Mouse (Mus musculus) lung, postnatal 0 days (tissue): ENCODE measurements around the gene Apc2. TPM values are rescaled to one million over a fixed set of nuclear protein-coding genes. Genes with fewer than 3 reads are reported as not detected.

Source experiments
- ATAC-seq: fragments of 200-750 bp; cut with Nextera tagmentation; 2 replicates; pipeline ENCODE4 v1.8.0; 2017; ENCODE audit warnings: moderate library complexity
- DNase-seq: peaks from one replicate; pipeline ENCODE4 v3.0.0-alpha.2; 2016; ENCODE audit warnings: low spot score
- H3K27ac ChIP-seq: fragments of 300-500 bp; sonication (generic); 2 replicates; pipeline ENCODE4 v1.5.1; 2014; ENCODE audit warnings: antibody characterized with exemption, mild to moderate bottlenecking, low read length, mixed read lengths
- H3K27me3 ChIP-seq: fragments of 300-500 bp; sonication (generic); replicated peaks from 2 replicates; pipeline ENCODE4 v1.6.1; 2014; ENCODE audit warnings: low read length, mixed read lengths; ENCODE audit not compliant: insufficient read depth
- H3K36me3 ChIP-seq: fragments of 300-500 bp; sonication (generic); 2 replicates; pipeline ENCODE4 v1.6.1; 2014; ENCODE audit warnings: low read length, mixed read lengths; ENCODE audit not compliant: insufficient read depth
- H3K4me1 ChIP-seq: fragments of 300-500 bp; sonication (generic); 2 replicates; pipeline ENCODE4 v1.6.1; 2014; ENCODE audit warnings: antibody characterized with exemption, low read depth, low read length, mixed read lengths; ENCODE audit not compliant: insufficient read depth
- H3K4me2 ChIP-seq: fragments of 300-500 bp; sonication (generic); replicated peaks from 2 replicates; pipeline ENCODE4 v1.6.1; 2014; ENCODE audit warnings: low read depth, mild to moderate bottlenecking, low read length, moderate library complexity, mixed read lengths
- H3K4me3 ChIP-seq: fragments of 300-500 bp; sonication (generic); 2 replicates; pipeline ENCODE4 v1.5.1; 2014; ENCODE audit warnings: low read depth, low read length
- H3K9ac ChIP-seq: fragments of 300-500 bp; sonication (generic); replicated peaks from 2 replicates; pipeline ENCODE4 v1.6.1; 2014; ENCODE audit warnings: low read depth, mild to moderate bottlenecking
- H3K9me3 ChIP-seq: fragments of 300-500 bp; sonication (generic); 2 replicates; pipeline ENCODE4 v1.6.1; 2016; ENCODE audit warnings: low read length, mixed read lengths
- CTCF ChIP-seq: IDR thresholded peaks from 2 replicates; pipeline ENCODE4 v1.5.1; 2016; ENCODE audit warnings: antibody characterized with exemption, mild to moderate bottlenecking
- EP300 ChIP-seq: IDR thresholded peaks from 2 replicates; pipeline ENCODE4 v1.6.1; 2016; ENCODE audit warnings: antibody characterized with exemption, mild to moderate bottlenecking, control low read depth
- WGBS: fragments of 180-500 bp; shearing (Covaris S2); extraction: QIAGEN DNeasy Blood & Tissue Kit; methylation state at CpG from one replicate; pipeline ENCODE4 v1.1.7; 2014; 5-methylcytosine and 5-hydroxymethylcytosine counted together
- polyA plus RNA-seq: library from polyadenylated mRNA; unstranded; fragments of >200 nt; fragmentation: Nextera tagmentation; extraction: Ambion mirVana; gene quantifications from 2 replicates; pipeline ENCODE4 v1.2.1, GENCODE M21; 2015

Gene Apc2
- polyA plus RNA-seq, 1 experiment from 2014 or later = 0.85 TPM

DNA sequence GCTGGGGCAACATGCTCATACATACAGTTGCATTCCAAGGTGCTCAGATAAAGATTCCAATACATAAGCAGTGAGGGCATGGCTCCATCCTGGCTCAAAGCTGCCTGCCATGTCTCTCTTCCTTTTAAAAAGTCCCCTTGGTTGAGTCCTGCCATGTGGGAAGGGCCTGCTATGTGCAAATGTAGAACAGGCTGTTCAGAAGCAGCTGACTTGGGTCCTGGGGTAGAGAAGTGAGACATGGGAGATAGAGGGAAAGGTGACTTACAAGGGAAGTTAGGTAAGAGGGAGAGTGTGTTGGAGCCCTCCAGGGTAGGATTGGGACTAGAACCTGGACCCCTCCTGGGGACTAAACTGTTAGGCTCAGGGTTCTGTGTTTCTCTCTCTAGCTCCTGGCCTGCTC, 43.8 kb upstream of the Apc2 start:
- Histone ChIP-seq H3K4me1 (no peaks in the 10 kb centered on the region; the same call in 1 of the 2 replicates), H3K4me2 (no peak overlapping the region), H3K27ac (no peak overlapping the region), H3K9me3 (no peaks in the 10 kb centered on the region), H3K36me3 (peaks cover 21% of the 10 kb centered on the region; the same call in 1 of the 2 replicates), H3K9ac (no peak overlapping the region), H3K4me3 (no peak overlapping the region), H3K27me3 (no peaks in the 10 kb centered on the region)
- DNase-seq (no peak), ATAC-seq (no peak)
- TF ChIP-seq EP300 (no peak), CTCF (no peak)

- H3K9ac ChIP-seq = no peak overlapping the region
- no peaks in the 10 kb centered on the region for H3K27me3 ChIP-seq
- no peak for ATAC-seq
- WGBS = 82% methylated on average over 11 of the region's 11 CpGs
- H3K4me2 ChIP-seq = no peak overlapping the region
- H3K4me1 ChIP-seq = no peaks in the 10 kb centered on the region; the same call in 1 of the 2 replicates
- no peak overlapping the region for H3K27ac ChIP-seq
- peaks cover 22% of the 10 kb centered on the region; the same call in 1 of the 2 replicates for H3K36me3 ChIP-seq
- H3K4me3 ChIP-seq = no peak overlapping the region
- TF ChIP-seq EP300 = no peak
- no peak for TF ChIP-seq CTCF
- no peak for DNase-seq
- no peaks in the 10 kb centered on the region for H3K9me3 ChIP-seq
Observed at GRCm38 (mm10) chr10:80252493-80253274, 43.1 kb upstream of the Apc2 start.

DNA sequence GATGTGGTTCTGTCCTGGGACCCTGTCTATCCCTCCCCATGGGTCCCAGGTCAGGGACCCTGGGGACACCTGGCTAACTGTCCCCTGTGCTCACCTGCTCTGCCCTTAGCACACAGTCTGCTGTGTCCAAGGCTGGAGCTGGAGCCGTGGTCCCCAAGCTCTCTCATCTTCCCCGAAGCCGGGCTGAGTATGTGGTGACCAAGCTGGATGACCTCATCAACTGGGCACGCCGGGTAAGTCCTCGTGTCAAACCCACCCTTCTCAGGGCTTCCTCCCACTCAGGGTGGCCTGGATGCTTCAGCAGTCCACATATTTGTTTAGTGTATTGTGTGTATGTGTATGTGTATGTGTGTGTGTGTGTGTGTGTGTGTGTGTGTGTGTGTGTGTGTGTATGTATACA, 42.2 kb upstream of the Apc2 start:
- ATAC-seq (no peak), DNase-seq (no peak)
- no peak for TF ChIP-seq EP300
- TF ChIP-seq CTCF = no peak
- WGBS = 71% methylated on average over 6 of the region's 6 CpGs
- Histone ChIP-seq H3K9ac (no peak overlapping the region), H3K4me3 (no peak overlapping the region), H3K27ac (no peak overlapping the region), H3K4me2 (no peak overlapping the region), H3K4me1 (no peaks in the 10 kb centered on the region; the same call in 1 of the 2 replicates), H3K27me3 (no peaks in the 10 kb centered on the region), H3K36me3 (peaks cover 22% of the 10 kb centered on the region; the same call in 1 of the 2 replicates), H3K9me3 (no peaks in the 10 kb centered on the region)

- Histone ChIP-seq H3K9ac (no peak overlapping the region), H3K4me2 (no peak overlapping the region), H3K4me1 (no peaks in the 10 kb centered on the region; the same call in 1 of the 2 replicates), H3K4me3 (no peak overlapping the region), H3K27ac (no peak overlapping the region), H3K9me3 (no peaks in the 10 kb centered on the region), H3K27me3 (no peaks in the 10 kb centered on the region), H3K36me3 (peaks cover 22% of the 10 kb centered on the region; the same call in 1 of the 2 replicates)
- ATAC-seq (no peak), DNase-seq (no peak)
- no peak for TF ChIP-seq EP300
- TF ChIP-seq CTCF = no peak
- WGBS = 91% methylated on average over 26 of the region's 26 CpGs
Observed at GRCm38 (mm10) chr10:80254331-80255297, 41.2 kb upstream of the Apc2 start.

- Histone ChIP-seq H3K36me3 (peaks cover 22% of the 10 kb centered on the region; the same call in 1 of the 2 replicates), H3K4me3 (no peak overlapping the region), H3K9me3 (no peaks in the 10 kb centered on the region), H3K4me1 (peaks cover 5% of the 10 kb centered on the region; the same call in 1 of the 2 replicates), H3K9ac (no peak overlapping the region), H3K27me3 (no peaks in the 10 kb centered on the region), H3K27ac (no peak overlapping the region), H3K4me2 (no peak overlapping the region)
- ATAC-seq (no peak), DNase-seq (peak; percentile 9)
- TF ChIP-seq EP300 (no peak), CTCF (peak; percentile 37)
- 85% methylated on average over 5 of the region's 5 CpGs for WGBS
Observed at GRCm38 (mm10) chr10:80255881-80256535, 39.8 kb upstream of the Apc2 start.
